Mouse (Mus musculus) cerebellum, adult 11-12 months (tissue): Measurements from ENCODE around the gene Snx10.

Experiments used
- DNase-seq: peaks from one replicate; pipeline ENCODE4 v3.0.0; 2022

Snx10 gene

GRCm38 (mm10) chr6:51591844-51592243, 68.1 kb downstream of the Snx10 start:
- no peak for DNase-seq

GRCm38 (mm10) chr6:51592356-51593115, 68.8 kb downstream of the Snx10 start:
- peak; percentile 96 for DNase-seq

GRCm38 (mm10) chr6:51593446-51594035, 69.8 kb downstream of the Snx10 start:
- DNase-seq: no peak

- no peak for DNase-seq
Observed at GRCm38 (mm10) chr6:51594516-51594915, 70.8 kb downstream of the Snx10 start.

- no peak for DNase-seq
Observed at GRCm38 (mm10) chr6:51598058-51598457, 74.4 kb downstream of the Snx10 start.

- no peak for DNase-seq
Observed at GRCm38 (mm10) chr6:51600412-51600811, 76.7 kb downstream of the Snx10 start.

GRCm38 (mm10) chr6:51602341-51602740, 78.6 kb downstream of the Snx10 start:
- no peak for DNase-seq

- no peak for DNase-seq
Observed at GRCm38 (mm10) chr6:51603691-51604090, 80.0 kb downstream of the Snx10 start.

- DNase-seq: no peak
Observed at GRCm38 (mm10) chr6:51606245-51606644, 82.5 kb downstream of the Snx10 start.

GRCm38 (mm10) chr6:51606803-51607202, 83.1 kb downstream of the Snx10 start:
- DNase-seq: no peak

- DNase-seq: no peak
Observed at GRCm38 (mm10) chr6:51611621-51612020, 87.9 kb downstream of the Snx10 start.

GRCm38 (mm10) chr6:51612371-51613051, 88.8 kb downstream of the Snx10 start:
- DNase-seq: peak; percentile 64

- no peak for DNase-seq
Observed at GRCm38 (mm10) chr6:51613661-51614060, 90.0 kb downstream of the Snx10 start.

GRCm38 (mm10) chr6:51626843-51627242, 103.1 kb downstream of the Snx10 start:
- no peak for DNase-seq

GRCm38 (mm10) chr6:51629671-51630070, 106.0 kb downstream of the Snx10 start:
- no peak for DNase-seq

GRCm38 (mm10) chr6:51630184-51630583, 106.5 kb downstream of the Snx10 start:
- DNase-seq: no peak

GRCm38 (mm10) chr6:51632928-51633662, 109.4 kb downstream of the Snx10 start:
- DNase-seq: no peak

GRCm38 (mm10) chr6:51633663-51634362, 110.1 kb downstream of the Snx10 start:
- DNase-seq: no peak

- no peak for DNase-seq
Observed at GRCm38 (mm10) chr6:51636019-51636568, 112.4 kb downstream of the Snx10 start.
